Mouse (Mus musculus) embryo, embryonic 9.5 days (tissue): Measurements from ENCODE around the gene Fign.

Experiments
- DNase-seq: peaks from one replicate; pipeline ENCODE4 v3.0.0-alpha.2; 2017; ENCODE audit errors: extremely low spot score

The Fign gene

DNA sequence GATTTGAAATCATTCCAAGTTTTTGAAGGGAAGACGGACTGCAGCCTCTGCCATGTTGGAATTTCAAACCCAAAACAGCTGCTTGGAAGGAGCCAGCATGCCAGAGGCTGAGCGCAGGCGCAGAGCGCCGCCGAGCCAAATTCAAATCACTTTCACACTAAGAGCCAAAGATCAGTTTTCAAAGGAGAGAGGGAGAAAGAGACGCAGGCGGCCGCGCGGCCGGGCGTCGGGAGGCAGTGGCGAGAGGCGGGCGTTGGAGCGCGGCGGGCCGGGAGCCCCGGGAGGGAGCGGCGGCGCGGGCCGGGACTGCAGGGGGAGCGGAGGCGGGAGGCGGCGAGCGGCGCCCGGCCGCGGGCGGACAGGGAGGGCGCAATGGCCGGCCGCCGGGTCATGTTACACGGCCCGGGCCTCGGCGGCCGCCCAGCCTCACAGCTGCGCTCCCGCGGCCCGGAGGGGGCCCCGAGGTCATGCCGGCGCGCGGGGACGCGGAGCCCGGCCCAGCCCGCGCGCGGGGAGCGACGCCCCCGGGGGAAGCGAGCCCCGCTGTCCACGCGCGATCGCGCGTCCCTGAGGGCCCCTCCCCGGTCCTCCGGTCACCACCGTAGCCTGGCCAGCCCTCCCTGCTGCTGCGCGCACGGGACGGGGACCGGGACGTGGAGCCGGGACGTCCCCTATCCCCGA is at the start of gene Fign:
TSS of gene Fign (minus strand) at position 102 of the 681 bp plus-strand sequence.
- DNase-seq: peak; percentile 88

DNA sequence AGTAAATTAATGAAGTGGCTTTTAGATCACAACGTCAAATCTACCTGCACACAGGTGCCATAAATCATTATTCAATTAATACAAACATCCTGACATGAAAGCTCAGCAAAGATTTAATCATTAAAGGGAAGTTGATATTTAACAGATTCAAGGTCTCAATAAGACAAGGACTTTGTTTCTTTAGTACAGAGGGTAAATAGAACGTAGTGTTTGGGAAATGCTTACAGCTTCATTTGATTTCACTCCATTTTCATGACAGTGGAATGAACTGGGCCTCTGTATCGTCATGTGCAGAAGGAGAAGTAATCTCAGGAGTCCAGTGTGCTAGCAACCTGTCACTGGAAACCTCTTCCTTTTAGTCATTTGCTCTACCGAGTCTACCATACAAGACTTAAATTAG is 35.8 kb upstream of the Fign start:
- DNase-seq: no peak

DNA sequence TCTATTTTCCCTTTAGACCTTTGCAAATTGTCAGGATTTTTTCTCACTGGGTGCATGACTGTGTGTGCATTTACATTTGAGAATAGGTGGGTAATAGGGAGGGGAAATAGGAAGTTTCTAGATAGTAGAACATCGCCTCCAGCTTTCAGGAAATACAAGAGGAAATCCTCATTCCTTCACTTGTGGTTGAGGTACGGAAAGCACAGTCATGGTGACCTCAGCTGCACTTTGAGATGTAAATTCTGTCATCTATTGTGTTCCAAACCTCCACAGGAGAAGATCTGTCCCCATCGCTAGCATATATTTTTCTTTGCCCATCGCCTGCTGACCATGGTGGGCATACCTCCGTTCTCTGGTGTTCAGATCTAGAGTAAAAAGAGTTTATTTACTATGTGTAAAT is 22.7 kb upstream of the Fign start:
- no peak for DNase-seq

DNA sequence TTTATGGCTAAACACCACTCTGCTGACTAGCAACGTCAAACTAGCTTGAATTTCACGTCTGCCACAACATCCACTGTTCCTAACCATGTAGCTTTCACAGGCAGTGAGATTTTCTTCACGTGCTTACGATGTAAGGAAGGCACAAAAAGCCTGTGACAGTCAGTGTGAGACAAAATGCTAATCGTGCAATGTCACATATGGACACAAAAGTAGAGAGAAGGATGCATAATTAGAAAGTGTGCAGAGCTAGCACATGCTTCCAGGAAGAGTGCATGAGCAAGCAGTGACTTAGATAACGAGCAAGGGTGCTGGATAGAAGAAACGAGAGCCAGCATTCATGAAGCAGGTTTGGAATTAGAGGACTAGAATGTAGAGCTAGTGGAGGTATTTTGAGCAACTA is 18.8 kb upstream of the Fign start:
- DNase-seq: no peak

DNA sequence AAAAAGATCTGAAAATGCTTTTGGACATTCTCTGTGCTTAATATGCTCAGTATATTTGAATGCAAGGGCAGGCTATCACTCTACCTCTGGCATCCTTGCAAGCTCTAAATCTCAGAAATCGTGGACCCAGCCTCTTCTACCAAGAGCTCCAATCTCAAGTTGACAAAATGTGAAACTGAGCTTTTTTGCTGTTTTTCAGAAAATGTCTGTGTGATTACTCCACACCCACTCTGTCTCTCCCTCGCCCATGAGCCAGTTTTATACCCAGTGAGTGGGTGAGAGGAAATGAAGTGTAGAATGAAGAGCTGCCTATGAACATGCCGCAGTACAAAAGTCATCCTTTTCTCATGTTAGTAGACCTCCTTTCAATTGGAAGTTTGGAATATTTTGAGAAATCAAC is 13.3 kb upstream of the Fign start:
- DNase-seq: no peak

DNA sequence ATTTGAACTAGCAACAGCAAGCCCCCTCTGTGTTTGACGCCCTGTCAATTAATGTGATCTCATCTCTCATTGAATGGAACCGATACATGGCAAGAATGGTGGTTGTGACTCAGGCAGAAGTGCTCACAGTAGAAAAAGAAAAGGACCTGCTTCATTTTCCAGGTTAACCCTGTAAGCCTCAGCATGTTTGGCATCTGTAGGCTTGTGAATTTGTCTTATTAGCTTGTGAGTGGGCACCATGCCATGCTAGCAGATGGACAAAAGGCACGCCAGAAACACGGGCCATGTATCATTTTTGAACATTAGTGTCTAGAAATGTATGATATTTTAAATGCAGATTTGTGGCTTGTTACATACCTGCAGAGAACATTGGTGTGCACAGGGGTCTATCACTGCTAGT is 12.0 kb upstream of the Fign start:
- no peak for DNase-seq

DNA sequence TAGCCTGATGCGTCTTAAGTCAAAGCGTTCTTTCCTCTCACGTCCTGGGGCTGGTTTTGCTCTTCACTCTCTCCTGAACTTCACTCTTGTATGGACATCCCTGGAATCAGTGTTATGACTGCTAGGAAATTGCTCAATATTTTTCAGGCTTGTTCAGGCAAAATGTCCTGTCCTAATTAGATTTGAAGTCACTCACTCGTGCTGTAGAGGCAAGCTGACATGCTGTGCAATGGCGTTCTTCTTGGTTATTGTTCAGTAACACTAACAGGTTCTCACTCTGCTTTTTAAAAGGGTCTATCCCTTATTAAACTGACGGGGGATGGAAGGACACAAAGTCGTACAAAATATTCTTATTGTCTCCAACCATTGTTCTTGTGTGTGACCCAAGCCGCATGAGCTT is 10.2 kb upstream of the Fign start:
- DNase-seq: no peak

DNA sequence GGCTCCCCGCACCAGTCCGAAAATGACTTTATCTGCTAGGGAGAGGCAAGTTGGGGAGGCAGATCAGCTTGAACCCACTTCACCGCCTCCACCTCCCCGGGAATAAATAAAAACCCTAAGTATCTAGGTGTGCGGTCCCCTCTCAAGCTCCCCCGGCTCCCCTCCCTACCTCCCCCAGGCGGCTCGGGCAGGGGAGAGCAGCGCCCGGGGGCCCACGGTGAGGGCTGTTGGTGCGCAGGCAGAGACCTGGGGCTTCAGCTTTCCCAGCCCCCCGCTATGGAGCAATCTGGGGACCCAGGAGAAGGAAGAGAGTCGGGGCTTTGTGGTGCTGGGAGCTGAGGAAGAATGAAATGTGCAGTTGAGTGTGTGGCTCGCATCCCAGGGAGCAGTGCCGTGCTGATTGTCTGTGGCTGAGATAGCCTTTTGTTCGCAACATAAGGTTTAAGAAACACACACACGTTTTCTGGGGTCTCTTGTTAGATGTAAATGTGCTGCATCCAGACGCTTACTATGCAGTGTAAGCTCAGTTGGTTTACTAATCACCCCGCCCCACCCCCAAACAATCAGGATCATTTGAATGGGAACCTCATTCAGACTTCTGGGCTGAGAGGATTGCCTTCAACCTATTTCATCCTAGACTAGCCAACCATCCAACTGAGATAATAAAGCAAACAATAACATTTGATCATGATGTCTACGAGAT is 931 bp upstream of the Fign start:
- DNase-seq: peak; percentile 82

DNA sequence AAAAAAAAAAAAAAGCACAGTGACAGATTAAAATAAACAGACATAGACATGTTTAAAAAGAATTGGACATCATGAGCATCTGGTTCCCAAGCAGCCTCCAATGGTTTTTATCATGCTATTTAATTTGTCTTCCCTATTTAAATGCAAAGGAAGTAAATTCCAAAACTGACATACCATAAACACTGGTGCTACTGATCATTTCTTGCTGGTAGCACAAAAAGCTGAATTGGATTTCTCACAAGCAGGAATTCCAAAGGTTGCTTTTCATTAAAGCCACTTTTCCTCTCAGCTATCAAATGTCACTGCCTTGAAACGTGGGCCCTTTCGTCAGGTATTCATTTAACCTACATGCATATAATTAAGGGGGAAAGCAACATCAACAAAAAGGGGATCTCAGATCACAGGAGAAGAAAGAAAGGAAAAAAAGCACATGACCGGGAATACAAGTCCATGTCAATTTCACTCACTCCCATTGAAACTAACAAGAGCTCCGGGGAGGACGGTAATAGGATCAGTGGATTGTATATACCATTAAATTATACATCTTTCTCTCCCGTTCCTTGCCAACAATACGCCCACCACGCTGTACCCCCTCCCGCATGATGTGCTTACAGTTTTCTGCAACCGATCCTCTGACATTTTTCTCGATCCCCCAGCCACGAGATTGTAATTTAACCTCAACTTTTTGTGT is 972 bp downstream of the Fign start:
- peak; percentile 46 for DNase-seq

DNA sequence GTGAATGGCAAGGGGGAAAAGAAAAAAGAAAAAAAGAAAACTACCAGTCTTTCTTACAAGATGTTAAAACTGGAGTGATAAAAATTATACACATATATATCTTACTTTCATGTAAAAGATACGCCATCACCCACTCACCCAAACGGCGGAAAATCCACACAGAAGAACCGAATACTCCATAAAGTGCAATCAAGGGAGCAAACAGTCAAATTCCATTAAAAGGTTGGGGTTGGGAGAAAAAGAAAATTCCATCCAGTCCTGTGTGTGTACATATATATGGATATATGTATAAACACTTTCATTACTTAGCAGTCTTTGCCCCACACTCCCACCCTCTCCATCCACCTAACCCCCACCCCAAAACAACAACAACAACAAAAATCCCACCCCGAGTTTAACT is 1.7 kb downstream of the Fign start:
- DNase-seq: no peak

DNA sequence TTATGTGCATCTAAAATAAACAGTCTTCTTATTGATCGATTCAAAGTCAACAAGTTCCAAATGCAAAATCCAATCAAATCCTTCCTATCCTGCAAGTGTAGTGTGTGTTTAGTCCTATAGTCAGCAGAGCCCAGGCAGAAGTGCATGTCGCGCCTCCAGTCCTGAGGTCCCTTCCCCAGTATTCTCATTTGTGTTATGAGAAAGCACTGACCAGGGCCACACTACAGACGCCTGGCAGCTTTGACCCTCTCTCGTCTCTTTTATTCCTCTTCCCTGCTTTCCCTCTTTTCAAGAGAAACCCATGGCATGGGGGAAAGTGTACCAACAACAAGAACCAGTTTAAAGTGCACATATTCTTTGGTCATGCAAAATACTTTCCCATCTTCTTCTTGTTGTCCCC is 2.3 kb downstream of the Fign start:
- DNase-seq: peak; percentile 35

DNA sequence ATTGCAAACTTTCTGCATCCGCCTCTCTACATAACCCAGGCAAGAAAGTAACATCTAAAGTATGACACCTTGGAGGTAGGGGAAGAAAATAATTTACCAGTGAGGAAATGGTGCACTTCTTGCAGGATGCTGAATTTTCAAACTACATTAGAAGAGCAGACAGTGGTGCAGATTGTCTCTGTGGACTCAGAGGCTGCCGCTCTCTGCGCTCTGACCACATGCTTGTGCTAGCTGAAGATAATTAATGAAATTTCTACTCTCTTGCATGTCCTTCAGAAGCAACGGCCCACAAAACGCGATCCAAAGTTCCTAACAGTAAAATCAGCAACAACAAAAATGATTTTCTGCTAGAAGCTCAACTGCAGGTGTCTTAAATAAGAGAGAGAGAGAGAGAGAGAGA is 4.8 kb downstream of the Fign start:
- no peak for DNase-seq

DNA sequence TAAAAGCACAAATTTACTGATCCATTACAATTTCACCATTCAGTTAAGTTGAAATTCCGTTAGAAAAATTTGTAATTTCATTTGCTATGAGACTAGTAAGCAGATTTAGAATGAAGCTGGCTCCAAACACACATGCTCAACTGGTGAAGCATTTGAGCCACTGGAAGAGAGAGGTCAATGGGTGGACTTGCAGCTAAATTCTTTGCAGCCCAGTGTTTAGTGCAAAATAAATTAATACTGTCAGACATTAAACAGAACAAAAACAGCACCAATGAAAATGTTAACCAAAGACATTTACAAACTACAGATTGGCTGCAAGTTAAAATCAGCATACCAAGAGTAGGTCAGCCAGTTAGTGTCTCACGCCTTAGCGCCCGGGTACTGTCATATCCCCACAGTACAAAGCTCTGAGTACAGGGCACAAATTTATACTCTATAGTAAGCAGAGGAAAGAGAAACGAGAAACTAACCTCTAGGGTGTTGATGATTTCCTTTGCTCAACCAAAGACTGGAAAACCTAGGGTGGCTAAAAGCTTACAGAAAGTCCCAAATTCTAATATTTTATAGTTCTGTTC is 13.9 kb downstream of the Fign start:
- DNase-seq: no peak

DNA sequence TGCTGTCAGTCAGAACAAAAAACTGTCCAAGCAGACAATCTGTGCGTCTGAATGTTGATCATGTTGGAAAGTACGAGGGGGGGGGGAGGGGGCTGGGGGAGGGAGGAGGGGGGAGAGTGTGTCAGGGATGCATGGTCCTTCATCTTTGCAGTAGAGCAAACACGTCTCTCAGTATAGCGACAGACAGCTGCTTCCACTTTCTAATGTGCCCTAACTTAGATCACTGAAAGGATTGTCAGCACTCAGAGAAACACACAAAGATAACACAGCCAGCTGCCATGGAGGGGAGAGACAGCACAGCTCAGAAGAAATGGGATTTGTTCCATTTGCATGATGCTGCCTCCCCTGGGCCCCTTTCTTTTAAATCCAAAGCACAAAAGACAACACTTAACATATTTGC is 18.1 kb downstream of the Fign start:
- no peak for DNase-seq

DNA sequence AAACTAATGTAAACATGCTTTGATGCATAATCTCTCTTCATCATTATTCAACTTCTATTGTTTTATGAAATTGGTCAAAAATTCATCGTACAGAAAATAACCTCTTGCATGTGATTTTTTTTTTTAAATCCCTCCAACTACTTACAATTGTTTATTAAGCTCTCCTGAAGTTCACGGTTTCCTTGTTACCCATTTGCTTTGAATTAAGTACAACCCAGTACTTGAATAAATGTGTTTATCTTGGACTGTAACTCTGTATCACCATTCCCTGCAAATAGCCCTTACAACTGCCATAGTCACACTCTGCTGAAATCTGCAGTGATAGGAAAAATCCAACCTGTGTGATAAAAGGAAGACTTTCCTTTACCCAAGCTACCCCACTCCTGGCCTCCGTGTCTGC is 19.3 kb downstream of the Fign start:
- DNase-seq: no peak

DNA sequence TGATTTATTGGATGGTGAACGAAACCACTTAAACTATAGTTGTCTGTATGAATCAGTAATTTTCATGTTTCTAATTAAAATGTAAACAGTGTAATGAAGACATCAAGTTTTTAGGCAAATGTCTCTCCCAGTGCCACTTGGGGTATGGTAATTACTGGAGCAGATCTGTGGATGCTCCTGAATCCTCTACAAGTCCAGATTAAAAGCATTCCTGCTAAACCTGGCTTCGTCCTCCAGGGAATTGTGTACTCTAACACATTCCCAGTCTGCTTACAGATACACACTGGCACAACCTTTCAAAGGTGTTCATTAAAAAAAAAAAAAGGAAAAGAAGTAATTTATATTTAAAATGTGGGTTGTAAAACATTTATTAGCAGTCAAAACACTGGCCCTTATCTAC is 20.0 kb downstream of the Fign start:
- DNase-seq: no peak

DNA sequence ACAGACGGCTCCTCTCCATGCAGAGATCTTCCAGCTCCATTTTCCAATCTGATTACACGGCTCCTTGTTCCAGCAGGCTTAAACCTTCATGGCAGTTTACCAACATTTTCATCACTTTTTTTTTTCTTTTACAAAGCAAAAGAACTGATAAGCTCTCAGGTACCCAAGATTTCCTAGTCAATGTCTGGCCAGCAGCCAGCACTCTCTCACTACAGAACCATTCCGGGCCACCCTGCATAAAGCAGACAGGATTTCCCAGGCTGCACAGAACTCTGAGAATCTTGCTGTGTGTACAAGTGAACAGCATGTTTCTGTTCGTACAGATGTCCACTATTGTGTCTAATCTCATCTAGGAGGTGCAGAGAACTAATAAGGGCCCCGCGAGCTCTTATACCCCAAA is 22.0 kb downstream of the Fign start:
- DNase-seq: no peak

DNA sequence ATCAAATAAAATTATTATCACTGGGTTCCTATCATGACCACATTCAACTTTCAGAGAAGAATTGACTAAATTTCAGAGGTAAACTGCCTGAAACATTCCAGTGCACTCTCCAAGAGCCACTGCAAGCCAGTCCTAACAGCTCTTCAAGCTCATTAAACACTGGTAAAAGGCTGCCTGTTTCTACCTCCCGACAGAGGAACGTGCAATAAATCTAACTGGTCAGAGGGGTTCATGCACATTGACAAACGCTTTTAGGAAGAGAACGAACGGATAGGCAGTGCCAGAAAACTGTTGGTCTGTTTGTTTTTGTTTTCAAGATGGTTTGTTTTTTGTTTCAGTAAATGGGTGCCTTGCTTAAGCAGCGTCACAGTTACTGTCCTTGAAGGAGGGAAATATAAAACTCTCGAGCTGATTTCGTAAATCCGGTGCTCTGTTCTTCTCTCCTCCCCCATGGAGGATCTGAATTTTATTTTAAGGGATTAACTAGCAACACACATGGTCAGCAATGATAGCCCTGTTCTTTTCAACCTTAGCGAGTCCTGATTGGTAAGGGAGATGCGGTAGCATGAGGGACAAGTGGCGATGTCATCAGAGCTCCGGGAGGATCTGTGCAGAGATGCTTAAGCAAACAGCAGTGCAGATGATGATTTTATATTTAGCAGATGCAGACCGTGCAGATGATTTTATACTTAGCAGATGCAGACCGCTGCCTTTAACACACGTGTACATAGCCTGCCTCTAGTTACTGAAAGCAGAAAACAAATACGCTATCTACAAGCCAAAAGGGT is 23.0 kb downstream of the Fign start:
- peak; percentile 34 for DNase-seq

DNA sequence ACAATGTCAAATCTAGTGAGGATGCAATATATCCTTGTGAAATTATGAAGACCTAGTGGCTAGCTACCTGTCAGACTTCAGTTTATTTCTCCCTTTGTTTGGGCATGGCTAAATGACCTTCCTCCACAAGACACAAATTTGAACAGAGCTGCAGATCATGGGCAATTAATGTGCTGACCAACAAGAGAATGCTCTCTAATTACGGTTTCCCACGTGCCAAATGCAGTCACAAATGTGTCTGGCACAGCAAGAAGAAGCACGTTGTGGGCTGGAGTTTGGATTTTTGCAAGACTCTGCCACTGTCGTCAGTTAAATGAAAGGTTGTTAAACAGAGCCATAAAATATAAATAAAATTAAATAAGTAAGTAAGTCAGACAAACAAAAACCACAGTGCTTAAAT is 25.7 kb downstream of the Fign start:
- no peak for DNase-seq

DNA sequence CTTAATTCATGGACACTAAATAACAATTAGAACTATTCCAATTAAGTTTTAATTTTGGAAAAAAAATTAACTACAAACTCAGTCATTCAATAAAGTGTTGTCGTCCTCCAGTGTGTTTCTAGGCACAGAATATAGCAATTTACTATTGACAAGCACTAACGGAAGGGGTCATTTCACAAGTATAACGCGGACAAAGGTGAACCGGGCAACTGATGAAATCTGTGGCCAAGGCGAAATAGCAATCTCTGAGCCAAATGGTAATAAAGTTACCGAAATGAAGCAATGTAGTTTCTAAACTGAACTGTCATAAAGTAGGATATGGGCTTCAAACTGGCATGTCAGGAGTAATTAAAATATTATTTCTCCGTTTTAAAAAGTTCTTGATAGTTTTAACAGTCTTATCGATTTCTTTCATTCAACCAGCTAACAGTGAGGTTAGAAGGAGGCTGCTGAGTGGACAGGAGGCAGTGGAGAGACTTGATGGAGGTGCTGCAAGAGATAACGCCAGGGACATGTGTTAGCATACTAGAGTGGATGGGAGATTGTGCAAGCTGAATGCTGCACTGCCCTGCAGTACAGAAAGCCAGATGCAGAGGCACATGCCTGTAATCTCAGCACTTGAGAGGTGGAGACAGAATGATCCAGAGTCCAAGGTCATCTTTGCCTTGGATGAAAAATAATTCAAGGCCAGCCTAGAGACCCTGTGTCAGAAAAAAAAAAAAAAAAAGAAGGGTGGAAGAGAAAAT is 27.7 kb downstream of the Fign start:
- DNase-seq: no peak

DNA sequence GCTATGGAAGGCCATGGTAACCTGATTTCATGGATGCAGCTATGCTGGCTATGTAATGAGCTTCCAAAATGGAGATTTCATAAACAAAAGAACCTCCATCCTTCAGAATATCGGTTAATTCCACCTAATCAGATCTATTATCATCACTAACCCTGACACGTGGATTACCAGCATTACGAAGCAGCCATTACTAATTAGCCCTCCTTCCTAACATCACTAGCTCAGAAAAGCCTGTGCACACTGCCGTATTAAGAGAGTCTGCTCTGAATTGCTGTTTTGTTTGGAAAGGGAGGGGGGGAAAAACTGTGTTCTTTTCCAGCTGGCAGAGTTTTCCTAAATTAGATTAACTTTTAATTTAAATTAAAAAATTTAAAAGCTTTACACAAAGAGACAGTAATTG is 32.3 kb downstream of the Fign start:
- DNase-seq: no peak
